Mouse (Mus musculus): Measurements from ENCODE around the gene Abr. TPM values are rescaled to one million over a fixed set of nuclear protein-coding genes. Genes with fewer than 3 reads are reported as not detected.

Abr gene
- total RNA-seq, 2 experiments from 2014 or later: 439 to 452 TPM

DNA sequence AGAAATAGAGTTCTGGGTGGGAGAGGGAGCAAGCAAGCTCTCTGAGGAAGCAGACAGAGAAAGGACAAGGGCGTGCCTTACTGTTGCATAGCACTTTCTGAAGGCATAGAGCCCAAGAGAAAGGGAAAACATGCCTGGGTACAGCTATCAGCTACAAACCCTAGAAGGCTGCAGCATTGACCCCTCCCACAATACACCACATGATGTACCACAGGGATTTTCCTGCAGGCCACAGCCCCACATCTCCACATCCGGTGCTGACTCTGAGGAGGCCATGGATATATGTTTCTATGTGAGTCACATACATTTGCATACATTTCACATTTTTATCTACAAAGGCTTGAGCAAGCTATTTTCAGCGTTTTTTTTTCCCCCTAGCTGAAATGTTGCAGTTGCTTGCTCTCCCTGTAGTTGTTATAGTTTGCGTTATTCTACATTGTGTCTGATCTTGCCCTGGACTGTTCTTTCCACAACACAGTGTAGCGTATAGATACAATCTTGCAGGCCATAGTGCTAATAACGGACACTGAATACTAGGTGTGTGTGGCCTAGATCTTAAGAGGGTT is 49.2 kb downstream of the Abr start:
- peak; percentile 49 to 61 for DNase-seq (ENCODE audit: low spot score in 2 of 2)
- intact Hi-C loops (cut with DNase I): loop anchor here (5.0 to 10.0 kb wide), 2 partner anchors 41 to 72 kb away; no protein-coding TSS in a partner anchor

DNA sequence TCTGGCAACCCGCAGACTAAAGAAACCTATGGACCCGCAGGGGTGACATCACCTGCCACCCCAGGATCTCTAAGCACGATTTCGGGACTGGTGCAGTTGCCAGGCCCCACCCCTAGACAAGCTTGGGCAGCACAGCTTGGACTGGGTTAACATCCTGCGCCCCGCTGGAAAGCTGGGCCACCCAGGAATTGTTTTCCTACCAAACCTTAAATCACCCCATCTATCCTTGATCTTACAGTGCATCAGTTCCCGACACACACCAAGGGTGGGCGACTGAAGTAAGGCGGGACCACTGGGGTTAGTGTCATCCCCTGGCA is 50.5 kb downstream of the Abr start:
- DNase-seq (ENCODE audit: low spot score in 2 of 2): peak in 1 of 2 experiments; percentile 67
- intact Hi-C loops (cut with DNase I): loop anchor here (5.0 to 10.0 kb wide), 2 partner anchors 39 to 73 kb away; no protein-coding TSS in a partner anchor

DNA sequence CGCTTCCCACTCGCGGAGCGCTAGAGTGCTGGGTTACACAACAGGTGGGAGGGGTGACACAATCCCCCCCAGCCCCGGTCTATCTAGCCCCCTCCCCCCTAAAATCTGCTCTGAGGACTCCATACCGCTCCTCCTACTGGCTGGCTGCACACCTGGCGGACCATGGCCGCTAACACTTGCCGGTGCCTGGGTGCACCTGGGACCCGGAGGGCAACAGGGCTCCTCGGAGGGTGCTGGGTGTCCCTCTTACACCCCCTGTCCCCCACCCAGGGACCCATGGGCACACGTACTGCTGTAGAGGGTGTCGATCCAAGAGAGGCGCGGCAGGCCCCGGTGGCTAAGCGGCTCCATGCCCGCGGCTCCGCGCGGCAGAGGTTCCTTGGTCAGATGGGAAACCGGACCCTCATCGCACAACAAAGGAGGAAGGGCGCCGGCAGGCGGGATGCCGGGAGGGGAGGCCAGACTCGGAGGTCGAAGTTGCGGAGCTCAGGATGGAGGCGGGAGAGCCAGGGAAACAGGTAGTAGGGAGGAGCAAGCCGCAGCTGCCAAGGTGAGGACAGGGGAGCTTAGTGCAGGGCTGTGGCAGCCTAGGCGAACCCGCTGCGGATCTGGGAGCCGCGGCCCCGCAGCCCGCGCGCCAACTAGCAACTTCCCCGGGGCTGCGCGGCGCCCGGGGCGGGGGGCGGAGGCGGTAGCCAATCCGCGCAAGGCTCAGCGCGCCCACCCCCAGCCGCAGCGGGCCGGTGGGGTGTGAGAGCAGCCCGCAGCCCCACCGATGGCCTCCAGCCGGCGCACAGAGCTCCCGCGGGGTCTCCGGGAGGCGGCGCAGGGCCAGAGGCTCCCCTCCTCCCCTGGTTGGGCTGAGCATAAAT is 51.1 kb downstream of the Abr start:
- intact Hi-C loops (cut with DNase I): loop anchor here (5.0 to 10.0 kb wide), 2 partner anchors 39 to 74 kb away; no protein-coding TSS in a partner anchor
- DNase-seq (ENCODE audit: low spot score in 2 of 2): peak; percentile 38 to 87

DNA sequence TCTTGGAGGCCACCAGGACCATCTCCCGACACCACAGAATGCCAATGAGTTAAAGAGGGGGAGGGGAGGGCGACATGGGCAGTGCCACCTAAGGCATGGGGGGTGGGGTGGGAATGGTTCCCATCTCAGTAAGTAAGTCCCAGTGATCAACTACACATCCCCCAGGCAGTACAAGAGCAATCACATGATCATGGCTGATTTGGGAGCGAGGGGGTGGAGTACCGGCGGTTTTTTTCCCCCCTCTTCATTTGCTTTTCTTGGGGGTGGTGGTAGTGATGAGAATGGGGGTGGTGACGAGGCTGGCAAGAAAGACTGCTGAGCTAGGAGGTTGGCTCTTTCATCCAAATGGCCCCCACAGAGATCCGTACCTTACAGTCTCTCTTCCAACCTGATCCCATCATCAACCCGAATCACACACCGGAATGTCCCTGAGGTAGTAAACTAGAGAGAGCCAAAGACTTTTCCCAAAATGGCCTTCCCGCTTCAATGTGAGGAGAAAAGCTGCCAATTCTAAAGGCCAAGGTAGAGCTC is 51.8 kb downstream of the Abr start:
- peak; percentile 67 to 70 for DNase-seq (ENCODE audit: low spot score in 2 of 2)
- intact Hi-C loops (cut with DNase I): loop anchor here (5.0 to 10.0 kb wide), 2 partner anchors 38 to 75 kb away; no protein-coding TSS in a partner anchor

DNA sequence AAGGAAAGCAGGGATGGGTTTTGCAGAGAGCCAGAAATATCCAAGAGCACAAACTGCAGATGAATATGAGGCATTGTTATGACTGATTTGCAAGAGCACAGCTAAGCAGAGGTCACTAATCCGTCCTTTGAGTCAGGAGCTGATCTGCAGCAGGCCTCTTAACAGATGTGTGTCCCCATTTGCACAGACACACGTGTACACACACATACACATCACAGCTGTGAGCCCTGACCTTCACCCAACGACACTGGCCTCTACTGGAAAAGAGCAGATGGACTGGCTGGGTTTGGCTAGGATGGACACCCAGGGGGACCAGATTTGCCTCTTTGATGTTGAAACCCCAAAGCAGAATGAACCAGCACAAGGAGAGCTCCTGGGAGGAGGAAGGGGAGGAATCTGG is 52.7 kb downstream of the Abr start:
- intact Hi-C loops (cut with DNase I): no loop called here
- DNase-seq (ENCODE audit: low spot score in 2 of 2): no peak

DNA sequence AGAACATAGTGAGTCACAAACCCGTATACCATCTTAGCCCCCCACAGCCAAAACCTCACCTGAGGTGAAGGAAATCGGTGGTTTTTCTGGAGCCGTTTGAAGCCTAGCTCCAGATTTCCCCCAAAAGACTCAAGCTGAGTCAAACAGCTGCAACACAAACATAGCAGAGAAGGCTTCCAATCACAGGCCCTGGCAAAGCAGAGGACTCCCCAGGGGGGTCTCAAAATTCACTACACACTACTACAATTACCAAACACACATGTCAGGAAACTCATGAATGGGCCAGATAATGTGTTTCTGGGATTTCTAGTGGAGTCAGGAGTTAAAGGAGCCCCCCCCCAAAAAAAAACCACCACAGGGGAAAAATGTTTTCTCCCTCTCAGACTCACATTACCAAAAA is 56.0 kb downstream of the Abr start:
- intact Hi-C loops (cut with DNase I): no loop called here
- DNase-seq (ENCODE audit: low spot score in 2 of 2): no peak

DNA sequence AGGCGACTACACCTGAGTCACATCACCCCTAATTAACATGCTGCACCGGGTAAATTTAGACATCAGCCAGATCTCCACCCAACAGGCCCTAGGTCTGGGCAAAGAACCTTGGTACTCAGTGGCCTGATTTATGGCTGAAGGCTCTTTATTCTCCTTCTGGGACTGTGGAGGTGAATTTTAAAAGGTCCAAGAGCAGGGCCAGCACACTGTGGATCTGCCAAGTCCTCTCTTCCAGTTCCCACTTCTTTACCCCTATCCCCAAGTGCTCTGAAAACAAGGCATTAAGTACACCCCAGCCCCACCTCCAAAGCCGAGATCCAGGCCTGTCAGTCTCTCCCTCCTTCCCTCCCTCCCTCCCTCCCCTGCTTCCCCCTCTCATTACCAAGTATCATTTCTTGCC is 59.5 kb downstream of the Abr start:
- intact Hi-C loops (cut with DNase I): no loop called here
- DNase-seq (ENCODE audit: low spot score in 2 of 2): peak in 1 of 2 experiments; percentile 10

DNA sequence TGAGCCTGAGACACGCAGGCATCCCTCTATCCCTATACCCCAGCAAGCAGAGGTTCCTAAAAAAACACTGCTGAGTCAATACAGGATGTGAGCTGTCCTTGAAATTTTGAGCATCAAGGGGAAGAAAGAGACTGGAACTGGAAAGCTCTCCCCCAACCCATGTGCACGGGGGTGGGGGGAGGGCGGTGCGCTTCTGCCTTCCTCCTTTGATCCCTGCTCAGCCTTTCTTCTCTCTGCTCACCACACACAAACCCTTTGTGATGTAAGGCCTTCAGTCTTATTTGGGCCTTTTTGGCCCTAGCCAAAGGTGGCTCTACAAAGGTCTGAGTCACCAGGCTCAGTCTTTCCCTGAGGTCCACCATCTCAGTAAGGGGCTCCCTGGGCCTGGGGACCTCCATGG is 59.9 kb downstream of the Abr start:
- intact Hi-C loops (cut with DNase I): no loop called here
- DNase-seq (ENCODE audit: low spot score in 2 of 2): peak in 1 of 2 experiments; percentile 32

DNA sequence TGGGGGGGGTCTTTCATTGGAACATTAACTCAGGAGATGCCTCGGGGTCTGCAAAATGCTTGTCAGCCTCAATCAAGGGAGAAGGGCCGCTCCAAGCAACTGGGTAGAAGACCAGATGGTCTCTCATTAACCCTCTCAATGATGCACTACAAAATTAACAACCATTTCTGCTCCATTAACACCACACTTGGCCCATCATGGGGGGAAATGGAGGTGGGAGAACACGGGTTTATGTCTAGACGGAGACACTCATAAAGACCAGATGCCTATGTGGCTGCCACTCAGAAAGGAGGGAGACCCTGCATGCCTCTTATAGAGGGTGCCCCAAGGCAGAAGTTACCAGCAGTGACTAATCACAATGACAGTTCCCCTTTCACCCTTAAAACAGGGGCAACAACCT is 64.3 kb downstream of the Abr start:
- intact Hi-C loops (cut with DNase I): no loop called here
- DNase-seq (ENCODE audit: low spot score in 2 of 2): no peak

DNA sequence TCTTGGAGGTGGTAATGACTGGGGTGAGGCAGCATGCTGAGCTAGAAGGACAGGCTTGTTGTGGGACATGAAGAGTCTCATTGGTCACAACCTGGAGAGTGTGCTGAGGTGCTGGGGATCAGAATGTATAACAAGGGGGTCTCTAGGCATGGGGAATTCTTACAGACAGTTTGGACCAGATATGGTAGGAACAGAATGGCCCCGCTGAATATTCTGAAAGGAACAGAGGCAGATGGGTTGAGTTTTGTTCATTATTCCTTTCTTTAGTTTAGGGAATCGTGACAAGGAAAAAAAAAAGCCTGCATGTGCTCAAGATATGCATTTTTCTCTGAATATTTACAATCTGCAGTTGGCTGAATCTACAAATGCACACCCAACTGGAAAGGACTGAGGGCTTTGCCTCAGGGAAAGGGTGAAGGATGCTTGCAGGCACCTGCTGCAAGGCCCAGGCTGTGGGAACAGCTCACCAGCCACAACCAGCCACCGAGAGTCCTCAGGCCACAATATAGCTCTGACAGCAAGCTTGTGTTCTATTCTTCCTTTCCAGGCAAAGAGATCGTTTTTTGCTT is 73.9 kb downstream of the Abr start:
- intact Hi-C loops (cut with DNase I): no loop called here
- no peak for DNase-seq (ENCODE audit: low spot score in 2 of 2)

DNA sequence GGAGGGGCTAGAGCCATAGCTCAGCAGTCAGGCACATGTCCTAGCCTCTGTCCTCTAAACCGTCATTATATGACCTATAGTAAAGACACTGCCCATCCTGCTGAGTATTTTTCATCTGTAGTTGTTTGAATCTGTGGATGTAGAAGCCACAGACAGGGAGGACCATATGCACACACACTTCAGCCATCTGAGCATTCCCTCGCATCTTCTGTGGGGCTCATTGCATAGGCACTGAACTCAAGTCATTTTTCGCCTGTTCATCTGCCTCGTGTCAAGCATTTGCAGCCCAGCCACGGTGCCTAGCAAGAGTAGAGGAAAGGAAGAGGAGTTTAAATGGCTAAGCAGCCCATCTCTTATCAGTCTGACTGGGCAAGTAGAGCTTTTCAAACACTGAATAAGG is 74.7 kb downstream of the Abr start:
- no peak for DNase-seq (ENCODE audit: low spot score in 2 of 2)

DNA sequence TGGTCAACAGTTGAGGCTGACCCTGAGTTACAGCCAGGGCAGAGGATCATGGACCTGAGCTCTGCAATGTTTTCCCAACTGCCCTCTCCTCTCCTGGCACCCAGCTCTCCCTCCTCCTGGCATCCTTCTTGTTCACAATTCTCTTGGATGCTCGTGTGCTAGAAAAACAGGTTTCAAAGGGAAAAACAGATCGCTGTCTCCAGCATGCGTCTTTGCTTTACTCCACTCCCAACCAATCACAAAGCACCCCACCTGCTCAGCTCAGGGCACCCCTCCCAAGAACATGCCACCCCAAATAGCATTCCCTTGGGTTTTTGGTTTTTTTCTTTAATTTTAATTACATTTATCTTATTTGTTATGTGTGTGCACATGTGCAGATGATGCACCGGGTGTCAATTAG is 75.7 kb downstream of the Abr start:
- intact Hi-C loops (cut with DNase I): no loop called here
- no peak for DNase-seq (ENCODE audit: low spot score in 2 of 2)

More for the DNA sequence above, 74.7 kb downstream of the Abr start:
- intact Hi-C loops (cut with DNase I): no loop called here

DNA sequence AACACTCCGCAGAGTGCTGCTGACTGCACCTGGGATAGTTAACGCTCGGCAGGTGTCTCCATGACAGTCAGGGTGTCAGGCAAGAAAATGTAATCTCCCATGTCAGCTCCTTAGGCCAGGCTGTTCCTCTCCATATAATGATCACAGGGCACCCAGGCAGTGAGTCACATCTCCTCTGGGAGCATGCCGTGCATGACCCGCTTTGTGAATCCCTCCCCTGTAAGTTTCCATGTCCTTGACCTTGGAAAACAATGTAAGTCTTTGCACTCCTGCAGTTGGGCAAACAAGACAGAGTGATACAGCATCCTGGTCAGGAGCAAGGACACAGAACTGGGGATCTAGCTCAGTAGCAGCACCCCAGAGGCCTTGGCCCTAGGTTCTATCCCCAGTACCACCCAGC is 78.8 kb downstream of the Abr start:
- no peak for DNase-seq (ENCODE audit: low spot score in 2 of 2)
- intact Hi-C loops (cut with DNase I): no loop called here

DNA sequence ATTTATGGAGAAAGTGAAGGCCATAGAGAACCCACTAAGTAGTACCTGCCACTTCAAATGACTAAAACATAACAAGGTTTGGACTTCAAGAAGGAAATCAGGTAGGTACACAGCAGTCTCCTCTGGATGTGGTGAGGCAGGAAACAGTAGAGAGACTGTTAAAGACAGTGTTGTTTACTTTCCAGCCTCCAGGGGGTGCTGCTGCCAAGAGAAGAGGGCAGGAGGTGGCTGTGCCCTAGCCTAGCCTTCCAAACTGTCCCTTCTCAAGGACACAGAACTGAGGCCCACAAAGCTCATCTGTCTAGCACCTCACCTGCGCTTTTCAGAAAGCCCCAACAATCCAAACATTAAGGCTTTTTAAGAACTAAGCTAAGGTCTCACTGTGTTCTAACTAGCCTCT is 81.1 kb downstream of the Abr start:
- peak; percentile 53 to 63 for DNase-seq (ENCODE audit: low spot score in 2 of 2)
- intact Hi-C loops (cut with DNase I): loop anchor here (1.0 to 2.0 kb wide), 2 partner anchors 36 to 105 kb away; no protein-coding TSS in a partner anchor

DNA sequence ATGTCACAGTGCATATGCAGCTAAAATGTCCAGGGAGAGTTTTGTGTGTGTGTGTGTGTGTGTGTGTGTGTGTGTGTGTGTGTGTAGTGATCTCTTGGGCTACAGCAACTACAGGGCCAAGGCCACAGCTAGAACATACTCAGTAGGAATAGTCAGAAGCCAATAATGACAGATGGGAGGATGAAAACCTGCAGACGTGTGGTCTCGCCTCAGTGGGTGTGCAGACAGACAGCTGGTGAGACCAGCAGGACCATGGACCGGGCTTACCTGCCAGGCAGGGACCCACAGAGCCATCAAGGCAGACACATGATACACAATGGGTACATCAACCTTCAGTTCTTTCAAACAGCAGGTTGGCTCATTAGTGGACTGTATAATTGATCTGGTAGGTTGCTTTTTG is 84.7 kb downstream of the Abr start:
- intact Hi-C loops (cut with DNase I): no loop called here

DNA sequence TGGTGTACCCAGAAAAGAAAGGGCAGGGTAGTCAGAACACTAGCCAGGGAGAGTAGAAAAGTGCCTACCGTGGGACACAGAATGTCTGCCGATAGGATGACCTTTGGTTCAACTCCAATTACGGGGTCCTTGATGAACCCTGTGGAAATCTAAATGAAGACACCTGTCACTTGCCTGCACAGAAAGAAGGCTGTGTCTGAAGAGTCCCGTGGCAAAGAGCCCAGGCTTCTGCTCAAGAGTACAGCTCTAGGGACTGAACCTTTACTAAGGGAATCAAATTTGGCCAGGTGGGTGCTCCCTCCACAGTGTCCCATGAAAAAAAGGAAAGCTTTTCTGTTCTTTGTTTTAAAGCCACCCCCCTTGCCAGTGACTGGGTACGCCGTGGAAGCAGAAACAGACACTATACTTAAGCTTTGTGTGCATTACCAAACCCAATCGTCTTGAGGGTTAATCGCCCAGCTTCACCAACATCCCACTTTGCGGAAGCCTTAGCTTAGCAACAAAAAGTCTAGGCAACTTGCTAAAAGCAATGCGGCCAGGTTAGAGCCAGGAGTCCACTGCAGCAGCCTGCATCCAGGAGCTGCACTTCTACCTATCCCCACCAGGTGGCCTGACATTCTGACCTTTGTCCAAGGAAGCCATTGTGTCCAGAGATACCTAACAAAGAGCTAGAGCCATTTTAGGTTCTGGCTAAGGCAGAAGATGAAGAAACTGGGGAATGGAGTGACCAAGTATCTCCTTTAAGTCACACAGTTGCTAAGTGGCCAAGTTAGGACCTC is 85.3 kb downstream of the Abr start:
- DNase-seq (ENCODE audit: low spot score in 2 of 2): no peak
- intact Hi-C loops (cut with DNase I): no loop called here

More for the DNA sequence above, 84.7 kb downstream of the Abr start:
- no peak for DNase-seq (ENCODE audit: low spot score in 2 of 2)

DNA sequence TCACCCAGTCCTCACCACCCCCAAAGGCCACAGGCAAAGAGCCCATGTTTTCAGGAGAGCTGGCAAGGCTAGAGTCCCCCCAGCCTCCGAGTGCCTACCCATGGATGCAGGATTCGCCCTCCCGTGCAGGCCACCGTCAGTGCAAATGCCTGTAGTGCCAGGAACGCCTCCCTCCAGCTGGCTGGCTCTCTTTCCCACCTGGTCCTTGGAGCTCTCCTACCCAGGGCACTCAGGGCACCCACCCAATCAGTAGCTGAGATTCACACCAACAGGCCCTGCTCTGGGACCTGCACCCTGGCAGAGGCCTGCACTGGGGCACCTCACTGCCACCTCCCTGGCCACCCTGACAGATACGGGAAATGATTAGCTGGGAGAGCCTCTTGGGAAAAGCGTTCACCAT is 90.1 kb downstream of the Abr start:
- intact Hi-C loops (cut with DNase I): loop anchor here (5.0 kb wide), 1 partner anchor 40 kb away; no protein-coding TSS in a partner anchor
- no peak for DNase-seq (ENCODE audit: low spot score in 2 of 2)

DNA sequence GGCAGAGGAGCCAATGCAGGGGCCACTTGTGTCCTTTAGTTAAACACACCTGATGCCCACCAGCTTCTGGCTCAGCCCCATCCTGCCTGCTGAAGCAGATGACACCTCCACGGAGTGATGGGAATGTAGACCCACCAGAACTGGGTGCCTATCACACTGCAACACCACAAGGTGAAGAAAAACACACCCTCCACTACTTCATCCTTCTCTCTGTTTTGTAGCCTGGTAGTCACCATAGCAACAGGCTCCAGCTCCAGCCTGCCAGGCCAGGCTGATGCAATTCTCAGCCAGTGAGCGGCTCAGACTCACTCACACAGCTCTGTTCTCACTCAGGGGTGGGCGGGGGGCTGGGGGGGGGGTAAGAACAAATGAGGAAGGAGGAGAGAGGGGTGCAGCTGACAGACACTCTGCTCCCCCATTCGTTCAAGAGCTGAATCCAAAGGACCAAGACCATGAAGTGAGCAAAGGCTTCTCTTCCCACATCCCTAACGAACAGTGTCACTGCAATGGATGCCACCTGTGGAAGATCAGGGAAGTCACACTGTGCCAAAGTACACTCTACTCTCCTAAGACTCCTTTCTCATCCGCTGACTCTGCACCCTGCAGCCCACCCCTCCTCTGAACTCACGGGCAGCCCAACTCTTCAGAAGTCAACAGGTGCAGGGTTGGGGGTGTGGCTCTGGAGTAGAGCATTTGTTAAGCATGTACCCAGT is 91.0 kb downstream of the Abr start:
- intact Hi-C loops (cut with DNase I): loop anchor here (5.0 kb wide), 1 partner anchor 41 kb away; no protein-coding TSS in a partner anchor

More for the DNA sequence above, 91.0 kb downstream of the Abr start:
- peak in 1 of 2 experiments; percentile 61 for DNase-seq (ENCODE audit: low spot score in 2 of 2)
